Mouse (Mus musculus): ENCODE data around the gene Esrrg.

Esrrg gene

DNA sequence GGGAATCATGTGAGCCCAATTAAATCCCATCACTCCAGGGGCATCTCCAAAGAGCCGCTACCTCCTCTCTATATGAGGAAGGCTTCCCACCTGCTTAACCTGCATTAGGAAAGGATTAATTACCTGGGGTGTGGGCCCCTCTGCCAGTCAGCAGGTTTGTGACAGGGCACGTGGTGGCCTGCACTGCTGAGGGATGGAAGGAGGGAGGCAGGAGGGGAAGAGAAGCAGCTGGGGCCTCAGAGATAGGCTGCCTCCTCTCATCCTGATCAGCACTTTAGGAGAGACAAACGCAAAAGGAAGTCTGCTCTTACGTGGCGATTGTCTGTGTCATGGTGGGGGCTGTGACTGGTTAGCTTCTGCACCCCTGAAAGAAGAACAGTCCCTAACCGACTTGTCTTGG, 555.7 kb downstream of the Esrrg start:
- DNase-seq = no peak

DNA sequence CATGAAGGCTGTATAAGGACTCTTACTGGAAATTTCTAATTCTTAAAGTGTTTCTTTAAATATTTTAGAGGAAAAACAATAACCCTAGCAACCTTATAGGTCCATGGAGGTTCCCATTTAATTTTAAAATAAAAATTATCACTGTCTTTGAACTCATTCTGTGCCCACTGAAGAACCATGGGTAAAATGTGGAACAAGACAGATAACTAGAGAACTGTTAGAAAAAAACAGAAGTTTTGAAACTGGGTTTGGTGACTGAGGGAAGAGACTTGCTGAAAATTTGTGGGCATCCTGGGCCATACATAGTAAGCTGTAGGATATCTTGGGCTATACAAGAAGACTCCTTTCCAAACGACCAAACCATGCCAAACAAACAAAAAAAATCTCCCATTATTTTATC, 565.3 kb downstream of the Esrrg start:
- no peak for DNase-seq

DNA sequence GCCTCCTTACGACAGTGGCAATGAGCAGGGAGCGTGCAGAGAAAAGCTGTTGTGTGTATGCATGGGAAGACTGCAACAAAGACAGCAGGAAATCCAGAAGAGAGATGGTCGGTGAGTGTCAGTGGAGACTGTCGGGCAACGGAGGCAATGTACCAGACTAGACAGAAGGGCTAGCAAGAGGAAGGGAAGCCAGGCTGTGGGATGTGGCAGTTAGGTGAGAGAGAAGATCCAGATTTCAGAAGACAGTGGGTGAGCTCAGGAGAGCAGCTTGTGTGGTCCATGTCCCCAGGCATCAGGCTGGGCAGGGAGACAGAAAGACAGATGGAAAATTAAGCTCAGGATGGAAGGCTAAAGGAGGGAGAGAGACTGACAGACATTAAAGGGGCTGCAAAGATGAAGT, 574.4 kb downstream of the Esrrg start:
- DNase-seq = no peak

DNA sequence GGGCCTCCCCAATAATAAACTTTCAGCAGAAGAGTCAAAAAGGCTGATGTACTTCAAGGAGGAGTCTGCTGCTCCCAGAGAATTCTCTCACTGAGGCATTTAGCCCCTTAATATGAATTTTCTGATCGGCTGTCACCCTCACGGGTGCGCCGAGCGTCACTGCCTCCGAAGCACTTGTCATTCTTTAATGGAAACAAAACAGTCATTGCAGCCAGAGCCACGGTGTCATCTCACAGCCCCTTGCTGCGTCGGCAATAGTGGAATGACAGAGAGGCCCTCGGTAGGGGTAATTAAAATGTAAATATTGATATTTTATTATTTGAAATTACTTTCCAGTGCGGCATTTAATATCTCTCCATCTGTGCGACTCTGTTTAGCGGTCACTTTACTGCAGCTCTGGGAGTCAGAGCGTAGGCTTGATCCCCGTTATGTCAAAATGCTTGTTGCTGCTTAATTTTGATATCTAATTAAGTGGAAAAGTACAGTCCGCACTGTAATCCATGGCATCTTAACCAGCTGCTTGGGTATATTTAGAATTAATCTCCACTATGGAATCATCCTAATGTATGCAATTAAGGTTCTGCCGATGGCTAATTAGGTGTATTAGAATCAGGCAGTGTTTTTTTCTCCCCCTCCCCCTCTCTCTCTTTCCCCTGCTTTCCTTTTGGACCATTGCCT, 578.0 kb downstream of the Esrrg start:
- no peak for DNase-seq

DNA sequence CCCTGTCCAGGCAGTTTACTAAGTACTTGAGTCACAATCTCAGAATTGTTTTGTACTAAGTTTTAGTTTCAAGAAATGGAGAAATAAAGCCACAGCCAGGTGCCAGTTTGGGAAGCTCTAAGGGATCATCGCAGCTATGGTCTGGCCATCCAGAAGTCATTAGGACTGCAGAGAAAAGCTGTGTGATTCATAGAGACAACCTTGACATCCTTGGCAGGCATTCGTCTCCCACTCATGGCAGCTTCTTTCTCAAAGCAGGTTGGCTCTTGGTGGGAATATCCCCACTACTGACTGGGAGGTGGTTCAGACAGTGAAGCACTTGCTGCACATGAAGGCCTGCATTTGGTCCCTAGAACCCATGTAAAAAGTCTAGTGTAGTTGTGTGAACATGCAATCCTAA, 584.4 kb downstream of the Esrrg start:
- DNase-seq = no peak

DNA sequence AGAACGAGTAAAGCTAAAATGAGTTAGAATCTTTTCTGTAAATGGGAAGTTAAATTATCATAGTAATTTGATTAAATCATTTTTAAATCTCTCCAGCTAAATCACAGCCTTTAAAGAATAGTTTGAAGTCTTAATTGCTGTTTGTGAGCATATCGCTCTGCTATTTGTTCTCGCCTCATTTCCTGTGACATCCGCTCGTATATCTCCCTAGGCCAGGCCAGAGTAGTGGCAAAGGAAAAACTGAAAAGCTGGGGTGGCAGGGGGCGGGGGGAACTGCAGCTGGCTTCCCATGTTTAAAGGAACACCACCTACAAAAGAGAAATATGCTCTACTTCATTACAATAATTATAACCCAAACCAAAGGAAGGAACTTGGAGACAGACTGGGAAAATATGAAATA, 598.8 kb downstream of the Esrrg start:
- no peak for DNase-seq

DNA sequence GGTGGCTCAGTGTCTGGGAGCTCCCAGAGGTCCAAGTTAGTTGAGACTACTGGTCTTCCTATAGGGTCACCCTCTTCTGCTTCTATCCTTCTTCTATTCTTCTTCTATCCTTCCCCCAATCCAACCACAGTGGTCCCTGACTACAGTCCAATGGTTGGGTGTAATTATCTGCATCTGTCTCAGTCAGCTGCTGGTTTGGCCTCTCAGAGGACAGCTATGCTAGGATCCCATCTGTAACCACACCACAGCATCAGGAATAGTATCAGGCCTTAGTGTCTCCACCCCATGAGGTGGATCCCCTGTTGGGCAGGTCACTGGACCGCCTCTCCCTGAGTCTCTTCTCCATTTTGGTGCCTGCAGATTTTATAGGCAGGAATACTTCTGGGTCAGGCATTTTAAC, 600.4 kb downstream of the Esrrg start:
- no peak for DNase-seq

DNA sequence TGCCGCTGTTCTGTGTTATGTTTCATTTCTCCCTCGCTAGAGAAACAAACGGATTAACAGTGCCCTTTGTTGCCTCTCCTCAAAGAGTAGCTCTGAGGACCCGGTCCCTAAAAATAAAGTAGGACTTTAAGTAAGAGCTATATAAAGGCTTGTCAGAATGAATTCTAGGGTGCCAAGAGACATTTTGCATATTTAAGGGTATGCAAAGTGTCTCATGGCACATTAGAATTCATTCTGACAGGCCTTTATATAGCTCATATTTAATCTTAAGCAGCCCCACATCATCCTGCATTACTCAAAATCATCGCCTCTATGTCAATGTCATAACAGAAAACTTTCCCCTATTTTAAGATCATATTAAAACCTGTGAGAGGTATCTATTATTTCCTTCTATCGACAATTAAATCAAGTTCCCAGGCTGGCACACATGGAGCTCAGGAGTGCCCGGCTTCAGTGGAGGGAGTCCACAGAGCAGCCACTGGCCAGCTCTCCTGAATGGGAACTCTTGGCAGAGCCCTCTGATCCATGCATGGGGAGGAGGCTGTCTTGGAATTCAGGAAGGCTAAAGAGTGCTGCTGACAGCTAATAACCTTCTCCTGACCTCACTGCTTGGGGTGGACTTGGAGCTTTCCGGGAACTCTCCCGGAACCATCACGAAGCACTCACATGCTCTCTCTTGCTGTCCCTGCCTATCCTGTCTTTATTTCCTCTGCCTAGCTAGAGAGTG, 606.5 kb downstream of the Esrrg start:
- no peak for DNase-seq

DNA sequence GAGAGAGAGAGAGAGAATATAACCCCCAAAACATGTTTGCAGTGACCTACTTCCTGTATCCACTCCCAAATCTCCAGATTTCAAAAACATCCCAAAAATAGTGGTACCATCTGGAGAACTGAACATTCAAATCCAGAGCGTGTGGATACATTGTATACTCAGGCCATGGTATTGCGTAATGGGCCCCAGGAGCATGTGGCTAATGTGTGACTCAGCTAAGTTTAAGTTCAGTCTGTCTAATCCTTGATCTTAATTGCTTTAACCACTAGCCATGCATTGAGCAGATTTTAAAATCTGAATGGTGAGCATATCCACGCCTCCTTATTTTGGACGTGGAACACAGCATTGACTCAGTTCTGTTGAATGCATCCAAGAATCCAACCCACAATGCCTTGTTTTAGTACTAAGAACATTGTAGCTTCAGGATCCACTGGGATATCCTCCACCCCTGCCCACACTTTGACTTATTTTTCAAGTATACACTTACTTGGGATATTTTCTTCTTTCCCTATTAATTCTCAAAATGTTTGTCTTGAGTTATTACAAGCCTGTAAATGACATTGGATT, 612.7 kb downstream of the Esrrg start:
- no peak for DNase-seq

DNA sequence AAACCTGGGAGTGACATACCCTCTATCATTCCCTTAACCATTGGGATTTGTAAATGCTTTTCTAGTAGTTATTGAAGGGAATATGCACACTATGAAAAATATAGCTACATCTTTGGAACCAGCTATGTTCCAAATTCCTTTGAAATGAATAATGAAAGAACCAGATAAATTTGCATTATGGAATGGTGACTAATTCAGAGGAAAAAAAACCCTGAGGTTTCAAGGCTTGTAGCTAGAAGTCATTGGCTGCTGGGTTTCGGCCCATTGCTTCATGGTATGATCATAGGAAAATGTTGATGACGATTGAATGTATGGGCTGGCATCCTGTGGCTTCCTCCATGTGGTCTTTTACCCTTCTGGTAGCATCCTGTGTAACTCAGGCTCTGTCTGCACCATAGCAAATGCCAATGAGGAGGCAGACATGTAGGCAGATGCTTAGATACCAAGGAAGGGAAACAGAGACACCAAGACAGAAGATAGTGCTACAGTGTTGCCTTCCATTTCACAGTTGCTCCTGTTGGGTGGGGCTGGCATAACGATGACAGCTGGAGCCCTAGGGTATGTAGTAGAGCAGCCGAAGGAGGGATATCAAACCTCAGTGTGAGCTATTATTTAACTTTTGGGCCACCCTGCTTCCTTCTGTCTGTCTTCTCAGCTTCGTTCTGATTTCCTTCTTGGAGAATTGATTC, 624.6 kb downstream of the Esrrg start:
- DNase-seq = no peak

DNA sequence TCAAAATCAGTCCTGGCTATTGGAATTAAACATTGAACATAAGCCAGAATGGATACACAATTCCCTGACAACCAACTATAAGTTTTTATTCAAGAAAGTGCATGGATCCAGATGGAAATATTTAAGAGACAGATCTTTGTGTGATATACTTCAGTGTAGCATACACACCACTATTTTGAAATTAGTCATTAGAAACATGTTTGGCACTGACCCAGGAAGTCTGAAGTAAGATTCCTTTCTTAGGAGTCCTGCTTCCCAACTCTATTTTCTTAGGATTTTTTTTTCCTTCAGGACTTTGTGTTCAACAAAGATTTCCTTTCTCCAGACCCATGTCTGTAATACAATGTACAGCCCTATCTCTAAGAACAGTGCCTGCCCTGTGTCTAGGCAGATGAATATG, 630.0 kb downstream of the Esrrg start:
- DNase-seq = no peak

DNA sequence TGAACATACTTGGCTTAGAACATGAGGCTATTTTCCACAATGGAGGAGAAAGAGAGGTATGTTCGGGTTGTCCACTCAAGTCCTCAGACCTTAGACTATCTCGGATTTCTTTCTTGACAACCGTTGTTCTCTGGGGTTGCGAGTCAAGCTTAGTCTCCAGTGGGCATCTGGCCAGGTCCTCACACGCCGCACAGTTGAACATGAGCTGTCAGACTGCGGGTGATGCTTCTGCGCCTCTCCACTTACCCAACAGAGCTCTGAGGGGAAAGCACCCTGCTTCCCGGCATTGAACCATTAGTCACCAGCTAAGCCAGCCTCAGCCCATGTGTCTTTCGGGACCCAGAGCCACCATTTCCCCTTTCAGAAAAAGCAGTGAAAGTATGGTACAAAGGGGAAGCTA, 633.2 kb downstream of the Esrrg start:
- no peak for DNase-seq

DNA sequence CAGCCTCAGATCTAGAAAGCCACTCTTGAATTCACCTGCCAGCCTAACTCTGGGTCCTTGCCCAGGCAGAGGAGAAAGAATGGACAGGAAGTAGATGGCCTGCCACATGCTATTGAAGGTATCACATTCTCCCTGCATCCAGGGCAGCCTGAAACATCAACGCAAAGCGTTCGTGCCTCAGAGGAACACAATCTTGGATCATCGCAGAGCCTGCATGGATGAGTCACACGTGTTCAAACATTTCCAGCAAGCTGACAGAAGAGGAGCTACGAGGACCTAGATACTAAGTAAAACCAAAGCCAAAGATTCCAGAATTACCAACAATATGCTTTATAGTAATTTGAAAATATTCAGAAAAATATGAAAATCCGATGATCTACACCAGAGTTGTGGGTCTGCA, 648.9 kb downstream of the Esrrg start:
- DNase-seq = no peak

DNA sequence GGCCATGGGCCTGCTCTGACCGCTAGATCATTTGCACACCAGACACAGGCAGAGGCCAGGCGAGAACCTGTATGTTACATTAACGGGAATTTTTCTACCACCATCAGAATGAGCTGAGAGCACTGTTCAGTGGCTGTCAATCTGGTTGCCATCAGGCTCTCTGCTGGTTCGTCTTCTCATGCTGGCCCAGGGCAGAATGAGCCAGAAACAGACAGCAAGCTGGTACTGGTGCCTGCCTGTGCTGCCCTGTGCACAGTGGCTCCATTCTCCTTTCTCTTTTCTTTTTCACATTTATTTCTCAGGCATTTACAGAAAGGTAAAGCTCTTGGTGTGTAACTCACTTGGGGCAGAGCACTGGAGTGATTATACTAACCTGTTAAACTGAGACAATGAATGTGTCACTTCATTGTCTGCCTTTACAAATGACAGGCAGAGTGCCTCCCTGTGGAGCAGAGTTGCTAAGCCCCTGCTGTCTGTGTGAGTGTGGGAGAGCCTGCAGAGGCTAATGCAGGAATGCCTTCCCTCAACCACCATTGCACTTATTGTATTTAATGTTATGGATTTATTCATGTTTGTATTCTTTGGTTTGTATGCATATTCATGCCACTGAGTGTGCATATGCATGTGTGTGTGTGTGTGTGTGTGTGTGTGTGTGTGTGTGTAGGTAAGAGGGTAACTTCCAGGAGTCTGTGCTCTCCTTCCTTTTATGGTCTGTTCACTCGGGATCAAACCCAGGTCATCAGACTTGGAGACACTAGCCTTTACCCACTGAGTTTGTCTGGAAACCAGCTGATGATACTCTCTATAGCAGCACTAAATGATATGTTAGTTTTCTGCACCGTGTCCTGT, 651.9 kb downstream of the Esrrg start:
- DNase-seq = no peak

DNA sequence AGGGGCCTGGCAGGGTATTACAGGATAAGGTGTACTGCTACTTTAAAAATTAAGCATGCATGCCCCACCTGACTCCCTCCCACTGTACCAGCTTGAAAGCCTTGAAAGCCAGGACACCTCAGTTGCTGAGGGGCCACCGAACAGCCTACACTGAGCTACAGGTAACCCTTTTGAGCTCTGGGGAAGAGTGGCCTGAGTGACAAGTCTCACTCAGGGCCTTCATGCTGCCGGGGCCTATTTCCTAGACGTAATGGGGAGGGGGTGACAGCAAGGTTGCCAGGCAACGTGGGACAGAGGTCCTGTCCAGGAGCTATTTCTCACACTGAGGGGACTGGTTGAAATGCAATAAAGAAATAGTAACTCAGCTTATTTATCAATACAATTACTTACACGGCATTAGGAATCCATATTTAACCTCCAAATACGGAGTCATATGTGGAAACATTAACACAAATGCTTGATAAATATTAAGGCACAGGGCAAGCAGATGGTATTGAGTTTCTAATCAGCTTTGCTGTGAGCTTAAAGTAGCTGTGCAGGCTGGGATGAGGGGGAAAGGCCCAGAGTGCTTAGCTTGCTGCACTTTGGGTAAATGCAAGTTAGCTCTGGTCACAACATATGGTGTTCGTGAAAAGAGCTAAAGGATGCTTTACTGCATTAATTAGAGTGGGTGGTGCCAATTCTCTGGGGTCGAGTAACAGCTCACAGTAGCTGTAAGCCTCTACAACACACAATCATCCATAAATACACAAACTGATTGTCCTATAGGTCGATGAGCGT, 653.5 kb downstream of the Esrrg start, which contains the start of gene Ush2a:
TSS of gene Ush2a (plus strand) at position 121 of the 780 bp plus-strand sequence.
- no peak for DNase-seq
